Mouse (Mus musculus) embryonic facial prominence, embryonic 12.5 days (tissue): ENCODE data around the gene 5330417C22Rik. TPM values are rescaled to one million over a fixed set of nuclear protein-coding genes. Genes with fewer than 3 reads are reported as not detected.

Experiments used
- ATAC-seq: fragments of 200-750 bp; cut with Nextera tagmentation; 2 replicates; pipeline ENCODE4 v1.8.0; 2017; ENCODE audit not compliant: insufficient number of reproducible peaks, insufficient read depth, low FRiP score, low TSS enrichment
- H3K27ac ChIP-seq: fragments of 300-500 bp; sonication (generic); 2 replicates; pipeline ENCODE4 v1.5.1; 2016; ENCODE audit warnings: mild to moderate bottlenecking
- H3K27me3 ChIP-seq: fragments of 300-500 bp; sonication (generic); 2 replicates; pipeline ENCODE4 v1.6.1; 2016; ENCODE audit warnings: mild to moderate bottlenecking, moderate library complexity
- H3K36me3 ChIP-seq: fragments of 300-500 bp; sonication (generic); 2 replicates; pipeline ENCODE4 v1.6.1; 2016; ENCODE audit warnings: mild to moderate bottlenecking
- H3K4me1 ChIP-seq: fragments of 300-500 bp; sonication (generic); 2 replicates; pipeline ENCODE4 v1.6.1; 2016
- H3K4me2 ChIP-seq: fragments of 300-500 bp; sonication (generic); replicated peaks from 2 replicates; pipeline ENCODE4 v1.6.1; 2016; ENCODE audit warnings: mild to moderate bottlenecking, moderate library complexity
- H3K4me3 ChIP-seq: fragments of 300-500 bp; sonication (generic); 2 replicates; pipeline ENCODE4 v1.5.1; 2016; ENCODE audit warnings: mild to moderate bottlenecking
- H3K9ac ChIP-seq: fragments of 300-500 bp; sonication (generic); 2 replicates; pipeline ENCODE4 v1.6.1; 2016; ENCODE audit warnings: mild to moderate bottlenecking, moderate library complexity
- H3K9me3 ChIP-seq: fragments of 300-500 bp; sonication (generic); 2 replicates; pipeline ENCODE4 v1.6.1; 2016; ENCODE audit warnings: mild to moderate bottlenecking, moderate library complexity
- WGBS: fragments of 180-500 bp; shearing (Covaris S2); methylation state at CpG from one replicate; pipeline ENCODE4 v1.1.7; 2016; 5-methylcytosine and 5-hydroxymethylcytosine counted together
- polyA plus RNA-seq: library from polyadenylated mRNA; unstranded; fragments of >200 nt; fragmentation: Nextera tagmentation; extraction: Ambion mirVana; gene quantifications from 2 replicates; pipeline ENCODE4 v1.2.1, GENCODE M21; 2016

The 5330417C22Rik gene
- polyA plus RNA-seq, 1 experiment from 2014 or later = 1.3 TPM

DNA sequence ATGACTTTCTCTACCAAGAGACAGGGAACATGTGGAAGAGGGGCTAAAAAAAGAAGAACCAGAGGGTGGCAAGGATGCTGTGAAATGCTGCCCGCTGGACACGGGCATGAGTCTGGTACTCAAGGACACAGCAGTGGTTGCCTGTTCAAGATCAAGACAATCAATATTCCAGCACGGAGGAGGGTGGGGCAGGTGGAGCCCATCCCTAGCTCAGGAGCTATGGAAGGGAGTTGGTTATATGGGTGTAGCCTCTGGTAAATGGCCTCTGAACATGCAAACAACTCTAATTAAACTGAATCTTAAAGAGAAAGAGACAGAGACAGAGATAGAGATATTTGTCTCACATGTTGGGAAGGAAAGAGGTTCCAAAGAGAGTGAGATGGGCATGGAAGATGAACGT is 51.6 kb downstream of the 5330417C22Rik start:
- H3K9me3 ChIP-seq = peaks cover 4% of the 10 kb centered on the region; the same call in 1 of the 2 replicates
- H3K4me1 ChIP-seq = no peaks in the 10 kb centered on the region
- H3K27me3 ChIP-seq = no peaks in the 10 kb centered on the region
- no peak for ATAC-seq
- H3K9ac ChIP-seq = no peak overlapping the region
- H3K4me2 ChIP-seq = no peak overlapping the region
- H3K4me3 ChIP-seq = no peak overlapping the region
- no peak overlapping the region for H3K27ac ChIP-seq
- no peaks in the 10 kb centered on the region for H3K36me3 ChIP-seq
- WGBS = 91% methylated on average over 4 of the region's 4 CpGs

DNA sequence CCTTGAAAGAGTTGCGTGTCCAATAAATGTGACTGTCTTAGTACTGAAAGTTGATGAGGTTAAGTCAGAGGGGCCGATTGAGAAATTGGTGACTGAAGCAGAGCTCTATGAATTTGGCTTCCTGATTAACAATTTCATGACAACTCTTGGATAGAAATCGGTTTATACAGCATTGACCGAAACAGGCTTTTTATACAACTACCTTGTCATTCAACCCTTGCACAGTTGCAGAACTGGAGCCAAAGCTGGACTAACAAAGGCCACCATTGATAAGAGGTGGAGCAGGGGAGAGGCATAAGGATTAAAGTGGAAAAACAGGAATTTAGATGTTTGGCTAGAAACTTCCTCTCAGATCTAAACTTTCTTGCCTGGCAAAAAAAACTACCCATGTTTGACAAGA is 57.5 kb downstream of the 5330417C22Rik start:
- Histone ChIP-seq H3K36me3 (no peaks in the 10 kb centered on the region), H3K27ac (no peak overlapping the region), H3K27me3 (no peaks in the 10 kb centered on the region), H3K4me2 (no peak overlapping the region), H3K9me3 (peaks cover 4% of the 10 kb centered on the region; the same call in 1 of the 2 replicates), H3K4me3 (no peak overlapping the region), H3K9ac (no peak overlapping the region), H3K4me1 (peaks cover 4% of the 10 kb centered on the region; the same call in 1 of the 2 replicates)
- no peak for ATAC-seq
- 77% methylated on average over 4 of the region's 4 CpGs for WGBS

DNA sequence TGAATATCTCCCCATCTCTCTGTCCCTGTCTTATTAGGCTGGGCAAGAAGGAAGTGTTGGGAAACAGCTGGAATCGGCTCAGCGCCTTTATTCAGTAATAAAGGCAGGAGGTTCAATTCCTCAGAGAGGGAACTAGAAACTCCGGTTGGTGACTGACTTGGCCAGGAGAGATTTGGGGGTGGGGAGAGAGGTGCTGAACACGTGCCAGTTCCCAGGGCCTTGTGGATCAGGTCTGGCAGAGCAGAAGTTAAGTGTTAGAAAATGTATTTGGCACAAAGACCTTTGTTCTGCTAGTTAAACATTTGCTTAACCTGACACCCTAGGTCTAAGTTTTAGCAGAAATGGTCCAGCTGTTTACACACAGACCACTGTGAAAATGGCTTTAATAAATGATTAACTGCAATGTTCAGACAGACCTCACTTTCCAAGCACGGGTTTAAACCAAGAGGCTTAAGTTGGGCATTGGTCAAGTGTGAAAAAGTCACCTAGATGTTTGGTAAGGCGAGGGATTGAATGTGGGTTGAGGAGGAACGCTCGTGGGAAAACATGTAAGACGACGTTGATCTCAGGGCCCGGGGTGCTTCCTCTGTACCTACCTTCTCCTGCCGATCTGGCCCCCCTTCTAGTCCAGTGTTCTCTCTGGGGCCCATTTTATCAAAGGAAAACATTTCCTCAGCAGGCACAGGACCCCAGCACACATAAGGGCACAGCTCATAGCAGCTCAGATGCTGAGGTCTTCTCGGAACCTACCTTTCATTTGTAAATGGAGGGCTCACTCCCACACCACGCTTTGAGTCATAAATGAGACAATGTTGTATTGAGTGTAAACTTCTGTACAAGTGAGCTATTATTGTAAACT is 59.3 kb downstream of the 5330417C22Rik start:
- no peak overlapping the region for H3K4me3 ChIP-seq
- no peak for ATAC-seq
- no peaks in the 10 kb centered on the region for H3K36me3 ChIP-seq
- H3K4me2 ChIP-seq = no peak overlapping the region
- H3K9me3 ChIP-seq = no peaks in the 10 kb centered on the region
- H3K9ac ChIP-seq = no peak overlapping the region
- WGBS = 55% methylated on average over 14 of the region's 14 CpGs
- H3K27me3 ChIP-seq = no peaks in the 10 kb centered on the region
- H3K4me1 ChIP-seq = peaks cover 4% of the 10 kb centered on the region; the same call in 1 of the 2 replicates
- H3K27ac ChIP-seq = no peak overlapping the region

DNA sequence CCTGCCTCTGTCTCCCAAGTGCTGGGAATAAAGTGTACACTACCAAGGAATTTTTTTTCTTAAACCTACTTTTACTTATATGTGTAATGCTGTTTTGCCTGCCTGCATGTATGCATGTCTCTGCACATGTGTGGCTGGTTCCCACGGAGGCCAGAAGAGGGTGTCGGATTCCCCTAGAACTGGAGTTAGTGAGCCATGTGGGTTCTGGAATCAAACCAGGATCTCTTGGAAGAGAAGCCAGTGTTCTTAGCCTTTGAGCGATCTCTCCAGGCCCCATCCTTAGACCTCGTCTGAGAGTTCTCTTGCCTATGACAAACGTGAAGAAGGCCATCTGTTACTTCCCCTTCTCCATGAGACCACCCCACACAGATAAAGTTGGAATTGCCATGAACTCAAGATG is 60.8 kb downstream of the 5330417C22Rik start:
- H3K27ac ChIP-seq = no peak overlapping the region
- ATAC-seq = no peak
- no peak overlapping the region for H3K4me2 ChIP-seq
- peaks cover 4% of the 10 kb centered on the region; the same call in 1 of the 2 replicates for H3K4me1 ChIP-seq
- H3K27me3 ChIP-seq = no peaks in the 10 kb centered on the region
- no peak overlapping the region for H3K4me3 ChIP-seq
- no peaks in the 10 kb centered on the region for H3K9me3 ChIP-seq
- H3K9ac ChIP-seq = no peak overlapping the region
- H3K36me3 ChIP-seq = no peaks in the 10 kb centered on the region
- 79% methylated on average over 5 of the region's 5 CpGs for WGBS

DNA sequence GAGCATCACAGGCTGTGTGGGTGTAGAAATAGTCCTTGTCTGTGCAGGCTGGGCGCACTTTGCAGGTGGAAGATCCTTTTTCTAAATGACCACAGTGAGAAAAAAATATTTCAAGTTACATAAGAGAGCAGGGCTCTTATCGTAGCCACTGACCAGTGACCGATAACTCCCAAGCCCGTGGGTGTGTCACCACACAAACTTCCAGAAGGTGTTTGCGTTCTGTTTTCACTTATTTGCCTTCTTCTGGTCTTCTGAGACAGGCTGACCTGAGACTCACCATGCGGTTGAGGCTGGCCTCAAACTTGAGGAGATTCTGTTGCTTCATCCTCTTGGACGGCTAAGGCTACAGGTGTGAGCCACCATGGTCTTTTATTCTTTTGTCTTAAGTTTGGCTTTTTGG is 61.4 kb downstream of the 5330417C22Rik start:
- H3K36me3 ChIP-seq = no peaks in the 10 kb centered on the region
- 88% methylated on average over 7 of the region's 7 CpGs for WGBS
- no peaks in the 10 kb centered on the region for H3K27me3 ChIP-seq
- no peak for ATAC-seq
- no peak overlapping the region for H3K27ac ChIP-seq
- no peak overlapping the region for H3K4me2 ChIP-seq
- H3K4me1 ChIP-seq = peaks cover 4% of the 10 kb centered on the region; the same call in 1 of the 2 replicates
- H3K4me3 ChIP-seq = no peak overlapping the region
- no peak overlapping the region for H3K9ac ChIP-seq
- H3K9me3 ChIP-seq = no peaks in the 10 kb centered on the region

DNA sequence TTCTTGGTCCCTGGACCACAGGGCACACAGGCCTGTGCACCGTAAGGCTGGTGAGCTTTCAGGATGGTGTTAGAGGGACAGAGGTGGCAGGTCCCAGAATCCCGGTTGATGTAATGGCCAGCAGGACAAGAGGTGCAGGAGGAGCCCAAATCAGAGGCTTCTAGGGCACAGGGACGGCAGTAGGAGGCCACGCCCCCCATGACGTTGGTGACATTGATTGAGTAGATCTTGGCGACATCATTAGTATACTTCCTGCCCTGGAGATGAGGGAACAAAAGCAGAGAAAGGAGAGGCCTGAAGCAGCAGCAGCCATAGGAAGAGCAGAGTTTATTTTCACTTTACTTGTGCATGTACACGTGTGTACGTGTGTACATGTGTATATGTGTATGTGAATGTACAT is 68.6 kb downstream of the 5330417C22Rik start:
- Histone ChIP-seq H3K9me3 (no peaks in the 10 kb centered on the region), H3K4me1 (no peaks in the 10 kb centered on the region), H3K4me3 (no peak overlapping the region), H3K27me3 (no peaks in the 10 kb centered on the region), H3K9ac (no peak overlapping the region), H3K36me3 (no peaks in the 10 kb centered on the region), H3K4me2 (no peak overlapping the region), H3K27ac (no peak overlapping the region)
- no peak for ATAC-seq
- 66% methylated on average over 8 of the region's 8 CpGs for WGBS

DNA sequence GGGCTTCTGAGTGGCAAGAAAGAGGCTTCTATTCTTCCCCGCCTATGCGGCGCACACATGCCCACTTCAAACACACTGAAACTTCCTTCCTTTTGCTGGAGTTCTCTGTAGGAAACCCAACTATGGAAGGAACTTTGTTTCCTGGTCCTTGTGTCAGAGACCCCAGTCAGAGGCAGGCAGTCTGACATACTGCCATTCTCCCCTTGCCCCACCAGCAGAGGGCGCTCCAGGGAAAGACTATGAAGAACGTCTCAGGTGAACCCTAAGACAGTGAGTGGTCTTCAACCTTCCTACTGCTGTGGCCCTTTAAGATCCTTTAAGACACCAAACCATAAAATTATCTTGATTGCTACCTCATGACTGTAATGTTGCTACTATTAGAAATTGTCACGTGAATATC is 69.9 kb downstream of the 5330417C22Rik start:
- Histone ChIP-seq H3K9ac (no peak overlapping the region), H3K36me3 (no peaks in the 10 kb centered on the region), H3K4me1 (no peaks in the 10 kb centered on the region), H3K4me2 (no peak overlapping the region), H3K27me3 (no peaks in the 10 kb centered on the region), H3K9me3 (no peaks in the 10 kb centered on the region), H3K4me3 (no peak overlapping the region), H3K27ac (no peak overlapping the region)
- no peak for ATAC-seq
- WGBS = 92% methylated on average over 6 of the region's 6 CpGs

DNA sequence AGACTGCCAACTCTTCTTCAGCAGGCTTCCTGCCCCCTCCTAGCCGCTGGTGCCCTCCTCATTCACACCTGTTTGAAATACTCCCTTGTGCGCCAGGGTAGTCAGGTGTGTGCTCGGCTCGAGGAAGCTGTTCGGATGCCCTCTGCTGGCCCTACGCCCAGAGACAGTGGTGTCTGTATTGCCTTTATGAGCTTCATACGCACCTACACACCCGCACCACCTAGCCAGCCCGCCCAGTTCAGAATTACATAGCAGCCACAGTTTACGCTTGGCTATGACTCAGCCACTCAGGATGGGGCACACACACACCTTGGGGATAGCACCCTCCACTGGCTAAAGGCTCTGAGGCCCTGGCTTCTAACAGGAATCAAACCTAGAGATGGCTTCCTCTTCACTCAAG is 77.5 kb downstream of the 5330417C22Rik start:
- Histone ChIP-seq H3K9me3 (no peaks in the 10 kb centered on the region), H3K4me1 (no peaks in the 10 kb centered on the region), H3K27me3 (no peaks in the 10 kb centered on the region), H3K9ac (no peak overlapping the region), H3K4me2 (no peak overlapping the region), H3K36me3 (no peaks in the 10 kb centered on the region), H3K27ac (no peak overlapping the region), H3K4me3 (no peak overlapping the region)
- ATAC-seq = no peak
- 45% methylated on average over 10 of the region's 10 CpGs for WGBS

DNA sequence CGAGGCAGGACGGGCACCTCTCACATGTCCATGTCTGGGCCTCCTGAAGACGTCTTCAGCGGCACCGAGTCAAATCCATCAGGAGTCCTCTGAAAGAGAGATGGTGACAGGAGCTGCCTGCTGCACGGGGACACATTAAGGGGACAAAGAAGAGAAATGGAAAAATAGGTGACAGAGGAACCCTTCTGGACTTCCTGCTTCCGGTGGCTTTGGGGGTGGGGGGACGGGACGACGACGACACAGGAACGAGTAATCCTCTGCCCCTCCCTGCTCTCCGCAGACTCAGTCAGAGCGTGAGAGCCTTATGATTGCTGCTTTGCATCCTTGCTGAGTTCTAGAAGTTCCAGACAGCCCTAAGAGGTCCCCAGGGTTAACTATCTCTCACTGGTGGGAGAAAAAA is 78.0 kb downstream of the 5330417C22Rik start:
- Histone ChIP-seq H3K9me3 (no peaks in the 10 kb centered on the region), H3K9ac (no peak overlapping the region), H3K4me2 (no peak overlapping the region), H3K4me1 (no peaks in the 10 kb centered on the region), H3K36me3 (no peaks in the 10 kb centered on the region), H3K27ac (no peak overlapping the region), H3K27me3 (no peaks in the 10 kb centered on the region), H3K4me3 (no peak overlapping the region)
- WGBS = 53% methylated on average over 14 of the region's 14 CpGs
- no peak for ATAC-seq

DNA sequence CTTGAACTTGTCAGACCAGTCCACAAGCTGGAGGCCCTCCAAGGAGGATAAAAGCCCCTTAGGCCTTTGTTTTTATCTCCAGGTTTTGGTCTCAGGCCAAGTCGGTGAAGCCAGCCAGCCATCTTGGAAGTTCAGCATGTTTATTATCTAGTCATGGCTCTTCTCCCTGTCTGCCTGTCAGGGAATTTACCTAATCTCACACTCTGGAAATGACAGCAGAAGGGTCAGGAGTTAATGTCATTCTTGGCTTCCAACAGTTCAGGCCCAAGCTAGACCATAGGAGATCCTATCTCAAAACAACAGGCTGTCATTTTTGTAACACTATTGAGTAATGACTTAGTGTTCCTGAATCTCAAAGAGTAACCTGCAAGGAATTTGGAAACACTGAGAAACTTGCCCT is 82.2 kb downstream of the 5330417C22Rik start:
- H3K36me3 ChIP-seq = no peaks in the 10 kb centered on the region
- no peak overlapping the region for H3K9ac ChIP-seq
- WGBS = 80% methylated on average over 1 of the region's 1 CpGs
- H3K9me3 ChIP-seq = no peaks in the 10 kb centered on the region
- no peak overlapping the region for H3K4me3 ChIP-seq
- H3K27me3 ChIP-seq = no peaks in the 10 kb centered on the region
- H3K27ac ChIP-seq = no peak overlapping the region
- ATAC-seq = no peak
- H3K4me1 ChIP-seq = no peaks in the 10 kb centered on the region
- no peak overlapping the region for H3K4me2 ChIP-seq

DNA sequence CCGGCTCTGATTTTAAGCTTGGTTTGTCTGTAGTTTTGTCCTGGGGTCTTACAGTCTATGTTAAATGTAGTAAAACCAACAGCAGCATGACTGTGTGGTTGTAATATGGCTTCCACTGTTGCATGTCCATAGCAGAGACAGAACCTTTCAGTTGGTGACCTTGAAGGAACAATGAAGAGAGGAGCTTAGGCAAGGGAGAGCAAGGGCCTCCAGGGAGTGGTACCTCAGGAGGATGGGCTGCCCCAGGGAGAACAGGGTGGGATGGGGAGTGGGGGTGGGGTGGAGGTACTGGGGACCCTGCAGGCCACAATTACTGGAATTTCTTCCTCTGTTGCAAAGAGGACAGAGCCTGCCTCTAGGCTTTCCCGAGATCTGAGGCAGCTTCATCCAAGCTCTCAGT is 84.4 kb downstream of the 5330417C22Rik start:
- no peak for ATAC-seq
- WGBS = 76% methylated on average over 2 of the region's 2 CpGs
- Histone ChIP-seq H3K4me3 (no peak overlapping the region), H3K4me2 (no peak overlapping the region), H3K27ac (no peak overlapping the region), H3K9ac (no peak overlapping the region), H3K36me3 (no peaks in the 10 kb centered on the region), H3K9me3 (no peaks in the 10 kb centered on the region), H3K27me3 (no peaks in the 10 kb centered on the region), H3K4me1 (no peaks in the 10 kb centered on the region)

DNA sequence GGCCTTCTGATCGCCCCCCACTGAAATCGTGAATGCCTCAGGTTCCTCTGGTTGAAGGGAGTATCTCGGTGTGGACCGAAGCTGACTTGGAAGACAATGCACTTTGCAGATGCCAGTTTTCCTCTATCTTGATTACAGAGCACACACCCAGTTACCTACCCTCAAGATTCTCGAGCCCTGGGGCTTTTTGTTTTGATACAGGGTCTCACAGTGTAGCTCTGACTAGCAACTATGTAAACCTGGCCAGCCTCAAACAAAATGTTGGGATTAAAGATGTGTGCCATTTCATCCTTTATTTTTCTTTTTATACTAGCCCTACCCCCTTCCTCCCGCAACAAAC is 91.0 kb downstream of the 5330417C22Rik start:
- no peaks in the 10 kb centered on the region for H3K9me3 ChIP-seq
- H3K9ac ChIP-seq = peak overlapping the region; percentile 80
- H3K36me3 ChIP-seq = no peaks in the 10 kb centered on the region; the same call in 1 of the 2 replicates
- no peak for ATAC-seq
- H3K27me3 ChIP-seq = no peaks in the 10 kb centered on the region
- H3K27ac ChIP-seq = peak overlapping the region; percentile 89
- peak overlapping the region; percentile 85 for H3K4me3 ChIP-seq
- peaks cover 18% of the 10 kb centered on the region for H3K4me1 ChIP-seq
- H3K4me2 ChIP-seq = peak overlapping the region; percentile 93
- 15% methylated on average over 6 of the region's 6 CpGs for WGBS
